Mouse (Mus musculus) midbrain, postnatal 0 days (tissue): ENCODE results near the gene Tbx2. TPM values are rescaled to one million over a fixed set of nuclear protein-coding genes. Genes with fewer than 3 reads are reported as not detected.

ENCODE experiments used
- ATAC-seq: fragments of 200-750 bp; cut with Nextera tagmentation; 2 replicates; pipeline ENCODE4 v1.8.0; 2017; ENCODE audit warnings: moderate number of reproducible peaks, mild to moderate bottlenecking, moderate TSS enrichment, moderate library complexity; ENCODE audit not compliant: low FRiP score
- DNase-seq: peaks from one replicate; pipeline ENCODE4 v3.0.0-alpha.2; 2015; ENCODE audit warnings: low spot score
- H3K27ac ChIP-seq: fragments of 300-500 bp; sonication (generic); 2 replicates; pipeline ENCODE4 v1.5.1; 2014; ENCODE audit warnings: low read depth, mild to moderate bottlenecking, low read length, mixed read lengths
- H3K27me3 ChIP-seq: fragments of 300-500 bp; sonication (generic); 2 replicates; pipeline ENCODE4 v1.6.1; 2014; ENCODE audit warnings: low read length, control low read depth, mixed read lengths; ENCODE audit not compliant: insufficient read depth
- H3K36me3 ChIP-seq: fragments of 300-500 bp; sonication (generic); 2 replicates; pipeline ENCODE4 v1.6.1; 2014; ENCODE audit warnings: low read length, control low read depth, mixed read lengths; ENCODE audit not compliant: insufficient read depth
- H3K4me1 ChIP-seq: fragments of 300-500 bp; sonication (generic); 2 replicates; pipeline ENCODE4 v1.6.1; 2014; ENCODE audit warnings: mild to moderate bottlenecking, control low read depth, antibody characterized with exemption, low read length, mixed read lengths; ENCODE audit not compliant: insufficient read depth
- H3K4me2 ChIP-seq: fragments of 300-500 bp; sonication (generic); 2 replicates; pipeline ENCODE4 v1.6.1; 2014; ENCODE audit warnings: low read depth, mild to moderate bottlenecking, low read length, mixed read lengths; ENCODE audit not compliant: poor library complexity, severe bottlenecking
- H3K4me3 ChIP-seq: fragments of 300-500 bp; sonication (generic); 2 replicates; pipeline ENCODE4 v1.5.1; 2014; ENCODE audit warnings: low read depth, mild to moderate bottlenecking, low read length, moderate library complexity
- H3K9ac ChIP-seq: fragments of 300-500 bp; sonication (generic); replicated peaks from 2 replicates; pipeline ENCODE4 v1.6.1; 2014; ENCODE audit warnings: mild to moderate bottlenecking, low read length, moderate library complexity, mixed read lengths; ENCODE audit not compliant: poor library complexity, severe bottlenecking
- H3K9me3 ChIP-seq: fragments of 300-500 bp; sonication (generic); 2 replicates; pipeline ENCODE4 v1.6.1; 2016; ENCODE audit warnings: low read length, control low read depth
- CTCF ChIP-seq: IDR thresholded peaks from 2 replicates; pipeline ENCODE4 v1.5.1; 2016; ENCODE audit warnings: antibody characterized with exemption, mild to moderate bottlenecking
- WGBS: fragments of 180-500 bp; shearing (Covaris S2); extraction: QIAGEN DNeasy Blood & Tissue Kit; methylation state at CpG from one replicate; pipeline ENCODE4 v1.1.7; 2014; 5-methylcytosine and 5-hydroxymethylcytosine counted together
- polyA plus RNA-seq: library from polyadenylated mRNA; unstranded; fragments of >200 nt; fragmentation: Nextera tagmentation; extraction: Ambion mirVana; gene quantifications from 2 replicates; pipeline ENCODE4 v1.2.1, GENCODE M21; 2015
- total RNA-seq: library from RNA; depleted of rRNA; stranded (reverse); fragments of >200 nt; gene quantifications from 2 replicates; pipeline ENCODE4 v1.2.3, GENCODE M21; 2014; rRNA removed

Tbx2 gene
- total and polyA plus RNA-seq, 2 experiments from 2014 or later: 0.32 to 4.4 TPM

DNA sequence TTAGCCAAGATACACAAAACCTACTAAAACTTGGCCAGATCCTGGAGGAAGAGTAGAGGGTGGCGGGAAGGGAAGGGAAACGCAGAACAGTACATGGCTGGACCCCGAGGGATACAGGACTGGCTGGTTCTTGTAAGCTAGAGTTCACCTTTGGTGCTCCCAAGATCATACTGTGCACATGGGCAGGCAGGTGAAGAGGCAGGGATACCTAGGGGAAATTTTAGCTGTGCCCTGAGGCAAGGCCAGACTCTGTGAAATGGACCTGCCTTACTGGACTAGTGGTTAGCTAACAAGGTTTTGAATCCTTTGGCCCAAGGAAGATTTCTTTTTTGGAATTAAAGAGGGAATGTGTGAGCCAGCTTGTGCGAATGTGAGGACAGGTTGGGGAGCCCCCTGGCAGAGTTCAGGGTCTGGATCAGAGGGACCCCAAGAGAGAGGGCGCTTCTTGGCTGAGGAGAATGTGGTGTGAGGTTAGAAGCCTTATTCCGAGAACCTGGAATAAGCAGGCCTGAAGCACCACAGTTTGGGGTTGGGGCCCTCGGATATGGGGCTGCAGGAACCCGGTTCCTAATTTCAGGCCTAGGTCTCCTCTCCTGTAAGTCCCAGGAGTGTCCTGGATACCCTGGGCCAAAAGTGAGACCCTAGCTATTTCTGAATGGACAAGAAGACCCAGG, 56.8 kb downstream of the Tbx2 start:
- Histone ChIP-seq H3K4me1 (0 out of 2 replicates have a peak, but pooled peaks cover 2% of the 10 kb centered on the region), H3K27ac (no peak overlapping the region), H3K36me3 (no peaks in the 10 kb centered on the region), H3K4me3 (no peak overlapping the region), H3K9me3 (no peaks in the 10 kb centered on the region), H3K4me2 (no peak overlapping the region), H3K27me3 (peaks cover 81% of the 10 kb centered on the region), H3K9ac (no peak overlapping the region)
- DNase-seq (no peak), ATAC-seq (no peak)
- TF ChIP-seq CTCF: no peak
- WGBS: 30% methylated on average over 8 of the region's 8 CpGs

DNA sequence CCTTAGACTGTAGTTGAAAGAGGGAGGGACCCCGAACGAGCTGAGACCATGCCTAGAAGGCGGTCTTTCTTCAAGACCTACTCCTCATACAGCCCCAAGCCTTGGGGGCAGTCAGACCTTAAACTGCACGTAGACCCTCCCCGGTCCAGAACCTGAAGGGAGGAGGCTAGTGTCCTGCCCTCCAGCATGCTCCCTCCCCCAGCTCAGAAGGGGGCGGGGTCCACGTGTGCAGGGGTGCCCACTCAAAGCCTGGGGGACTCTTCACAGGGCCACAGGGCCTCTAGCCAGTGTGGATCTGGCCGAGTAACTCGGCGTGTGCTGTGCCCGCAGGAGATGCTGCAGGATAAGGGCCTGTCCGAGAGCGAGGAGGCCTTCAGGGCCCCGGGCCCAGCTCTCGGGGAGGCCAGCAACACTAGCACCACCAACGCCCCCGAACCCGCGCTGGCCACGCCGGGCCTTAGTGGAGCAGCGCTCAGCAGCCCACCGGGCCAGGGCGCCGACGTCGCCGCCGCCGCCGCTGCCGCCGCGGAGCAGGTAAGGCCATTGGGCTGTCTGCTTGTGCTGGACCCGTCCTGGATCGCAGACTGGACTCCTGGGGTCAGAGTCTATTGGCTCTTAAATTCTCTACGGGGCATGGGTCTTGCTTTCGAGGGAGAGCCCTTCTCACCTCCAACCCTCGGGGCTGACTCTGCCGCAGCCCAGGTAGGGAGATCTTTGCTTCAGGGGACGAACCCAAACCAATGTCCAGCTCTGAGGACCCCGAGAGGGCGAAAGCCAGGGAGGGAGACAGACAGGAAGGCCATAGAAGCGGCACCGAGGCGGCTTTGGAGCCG, 57.6 kb downstream of the Tbx2 start:
- Histone ChIP-seq H3K27ac (no peak overlapping the region), H3K9me3 (no peaks in the 10 kb centered on the region), H3K9ac (no peak overlapping the region), H3K36me3 (no peaks in the 10 kb centered on the region), H3K27me3 (peaks cover 75% of the 10 kb centered on the region), H3K4me1 (0 out of 2 replicates have a peak, but pooled peaks cover 2% of the 10 kb centered on the region), H3K4me2 (no peak overlapping the region), H3K4me3 (no peak overlapping the region)
- WGBS: 3% methylated on average over 47 of the region's 47 CpGs
- no peak for DNase-seq
- no peak for TF ChIP-seq CTCF
- ATAC-seq: no peak

GRCm38 (mm10) chr11:85890563-85890845, 58.2 kb downstream of the Tbx2 start:
- no peak overlapping the region for H3K27ac ChIP-seq
- H3K4me3 ChIP-seq: no peak overlapping the region
- no peak for TF ChIP-seq CTCF
- no peak overlapping the region for H3K4me2 ChIP-seq
- no peak for ATAC-seq
- 2% methylated on average over 13 of the region's 13 CpGs for WGBS
- no peaks in the 10 kb centered on the region for H3K36me3 ChIP-seq
- 0 out of 2 replicates have a peak, but pooled peaks cover 2% of the 10 kb centered on the region for H3K4me1 ChIP-seq
- peaks cover 74% of the 10 kb centered on the region for H3K27me3 ChIP-seq
- DNase-seq: no peak
- no peak overlapping the region for H3K9ac ChIP-seq
- H3K9me3 ChIP-seq: no peaks in the 10 kb centered on the region

- H3K9ac ChIP-seq: no peak overlapping the region
- WGBS: 1% methylated on average over 13 of the region's 13 CpGs
- no peaks in the 10 kb centered on the region for H3K36me3 ChIP-seq
- no peaks in the 10 kb centered on the region for H3K9me3 ChIP-seq
- TF ChIP-seq CTCF: no peak
- DNase-seq (no peak), ATAC-seq (no peak)
- peaks cover 74% of the 10 kb centered on the region for H3K27me3 ChIP-seq
- H3K27ac ChIP-seq: no peak overlapping the region
- no peak overlapping the region for H3K4me2 ChIP-seq
- no peak overlapping the region for H3K4me3 ChIP-seq
- 0 out of 2 replicates have a peak, but pooled peaks cover 2% of the 10 kb centered on the region for H3K4me1 ChIP-seq
These were observed 58.8 kb downstream of the Tbx2 start for GRCm38 (mm10) chr11:85891010-85891691.

Other genes with a start within 250 kb of the Tbx2 start
- not detected in 2 replicates for gene Gm11444, start 17.8 kb downstream of the Tbx2 start, total RNA-seq
- not detected in 2 replicates for gene Gm11444, start 17.8 kb downstream of the Tbx2 start, polyA plus RNA-seq
- gene Tbx4, start 53.9 kb downstream of the Tbx2 start, total RNA-seq: 0.05 and 0.27 TPM in 2 replicates
- gene Tbx4, start 53.9 kb downstream of the Tbx2 start, polyA plus RNA-seq: 0.20 and 0.37 TPM in 2 replicates